Mouse (Mus musculus) liver, adult 2 months (tissue): ENCODE results near the gene Vps37b. TPM values are rescaled to one million over a fixed set of nuclear protein-coding genes. Genes with fewer than 3 reads are reported as not detected.

Experiments used
- DNase-seq: peaks from one replicate; pipeline ENCODE4 v3.0.0-alpha.2; 2011; ENCODE audit warnings: low read depth, low spot score; ENCODE audit errors: extremely low read depth
- H3K27ac ChIP-seq: fragments of 200-500 bp; replicated peaks from 2 replicates; pipeline ENCODE4 v1.5.1; 2012; ENCODE audit warnings: low read depth, mild to moderate bottlenecking, control low read depth, inconsistent platforms, low read length; ENCODE audit not compliant: insufficient read depth
- H3K27me3 ChIP-seq: fragments of 200-500 bp; 2 replicates; pipeline ENCODE4 v1.6.1; 2012; ENCODE audit warnings: mild to moderate bottlenecking, moderate library complexity, low read length, inconsistent platforms; ENCODE audit not compliant: control insufficient read depth, insufficient read depth
- H3K36me3 ChIP-seq: fragments of 200-500 bp; 2 replicates; pipeline ENCODE4 v1.6.1; 2012; ENCODE audit warnings: low read length, inconsistent platforms; ENCODE audit not compliant: control insufficient read depth, insufficient read depth
- H3K4me1 ChIP-seq: fragments of 200-500 bp; 2 replicates; pipeline ENCODE4 v1.6.1; 2011; ENCODE audit warnings: low read length; ENCODE audit not compliant: control insufficient read depth, insufficient read depth
- H3K4me3 ChIP-seq: fragments of 200-500 bp; 2 replicates; pipeline ENCODE4 v1.5.1; 2011; ENCODE audit warnings: low read depth, mild to moderate bottlenecking, control low read depth, low read length, moderate library complexity; ENCODE audit not compliant: insufficient read depth
- H3K79me2 ChIP-seq: fragments of 200-500 bp; 2 replicates; pipeline ENCODE4 v1.6.1; 2012; ENCODE audit warnings: inconsistent platforms, mild to moderate bottlenecking, low read length, moderate library complexity; ENCODE audit not compliant: control insufficient read depth, insufficient read depth
- H3K9ac ChIP-seq: fragments of 200-500 bp; 2 replicates; pipeline ENCODE4 v1.6.1; 2012; ENCODE audit warnings: low read depth, mild to moderate bottlenecking, control low read depth, inconsistent platforms, low read length
- CTCF ChIP-seq: fragments of 200-500 bp; IDR thresholded peaks from 2 replicates; pipeline ENCODE4 v1.5.1; 2011; ENCODE audit warnings: low read depth, low read length, control low read depth
- POLR2A ChIP-seq: fragments of 200-500 bp; IDR thresholded peaks from 2 replicates; pipeline ENCODE4 v1.6.1; 2011; ENCODE audit warnings: low read length, control low read depth; ENCODE audit not compliant: insufficient read depth; ENCODE audit errors: extremely low read depth
- WGBS: fragments of 180-500 bp; shearing (Covaris S2); methylation state at CpG from one replicate; pipeline ENCODE4 v1.1.7; 2018; 5-methylcytosine and 5-hydroxymethylcytosine counted together
- polyA plus RNA-seq: library from polyadenylated mRNA; depleted of rRNA; stranded (reverse); fragments of >200 nt; gene quantifications from 2 replicates; pipeline ENCODE4 v1.2.3, GENCODE M21; 2012
- total RNA-seq: library from RNA; depleted of rRNA; stranded (reverse); fragments of >200 nt; gene quantifications from 2 replicates; pipeline ENCODE4 v1.2.3, GENCODE M21; 2014

The Vps37b gene
- total and polyA plus RNA-seq, 2 experiments, result 4.4 to 31.4 TPM

DNA sequence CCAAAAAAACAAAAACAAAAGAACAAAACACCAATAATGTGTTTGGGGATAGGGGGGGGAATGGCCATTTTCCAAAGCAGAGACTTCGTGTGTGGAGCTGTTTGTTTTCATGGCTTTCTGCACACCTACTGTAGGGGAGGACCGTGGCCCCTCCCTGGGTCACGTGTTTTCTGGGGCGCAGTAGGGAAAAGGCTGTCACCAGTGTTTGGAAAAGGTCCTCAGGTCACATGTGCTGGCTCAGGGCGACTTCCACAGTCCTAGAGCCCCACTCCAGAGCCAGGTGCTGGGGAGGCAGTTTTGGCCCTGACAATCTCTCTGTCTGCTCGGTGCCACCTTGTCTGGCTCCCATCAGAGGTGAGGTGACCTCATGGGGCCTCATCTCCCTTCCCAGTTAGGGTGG is 36.7 kb downstream of the Vps37b start:
- Histone ChIP-seq H3K4me3 (no peak overlapping the region), H3K36me3 (no peaks in the 10 kb centered on the region), H3K79me2 (no peaks in the 10 kb centered on the region), H3K27me3 (no peaks in the 10 kb centered on the region), H3K27ac (no peak overlapping the region), H3K9ac (no peak overlapping the region), H3K4me1 (peaks cover 8% of the 10 kb centered on the region)
- 22% methylated on average over 6 of the region's 6 CpGs for WGBS
- peak; percentile 64 for DNase-seq
- TF ChIP-seq POLR2A, result no peak
- TF ChIP-seq CTCF, result no peak

DNA sequence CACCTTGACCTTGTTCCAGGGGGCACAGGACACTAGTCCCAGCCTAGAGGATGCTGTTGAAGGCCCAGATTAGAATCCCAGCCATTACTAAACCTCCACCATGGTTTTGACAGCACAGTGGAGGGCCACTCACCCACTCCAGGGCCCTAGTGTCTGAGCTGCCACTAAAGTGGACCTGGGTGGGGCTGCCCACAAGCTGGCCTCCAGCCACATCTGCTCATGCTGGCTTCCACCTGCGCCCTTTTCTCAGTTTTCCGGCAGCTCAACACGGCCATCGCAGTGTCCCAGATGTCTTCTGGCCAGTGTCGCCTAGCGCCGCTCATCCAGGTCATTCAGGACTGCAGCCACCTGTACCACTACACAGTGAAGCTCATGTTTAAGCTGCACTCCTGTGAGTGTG is 37.6 kb downstream of the Vps37b start:
- TF ChIP-seq POLR2A (no peak), CTCF (no peak)
- Histone ChIP-seq H3K36me3 (no peaks in the 10 kb centered on the region), H3K4me1 (peaks cover 8% of the 10 kb centered on the region), H3K79me2 (no peaks in the 10 kb centered on the region), H3K4me3 (no peak overlapping the region), H3K9ac (no peak overlapping the region), H3K27me3 (no peaks in the 10 kb centered on the region), H3K27ac (no peak overlapping the region)
- DNase-seq, result no peak
- WGBS, result 94% methylated on average over 7 of the region's 7 CpGs

DNA sequence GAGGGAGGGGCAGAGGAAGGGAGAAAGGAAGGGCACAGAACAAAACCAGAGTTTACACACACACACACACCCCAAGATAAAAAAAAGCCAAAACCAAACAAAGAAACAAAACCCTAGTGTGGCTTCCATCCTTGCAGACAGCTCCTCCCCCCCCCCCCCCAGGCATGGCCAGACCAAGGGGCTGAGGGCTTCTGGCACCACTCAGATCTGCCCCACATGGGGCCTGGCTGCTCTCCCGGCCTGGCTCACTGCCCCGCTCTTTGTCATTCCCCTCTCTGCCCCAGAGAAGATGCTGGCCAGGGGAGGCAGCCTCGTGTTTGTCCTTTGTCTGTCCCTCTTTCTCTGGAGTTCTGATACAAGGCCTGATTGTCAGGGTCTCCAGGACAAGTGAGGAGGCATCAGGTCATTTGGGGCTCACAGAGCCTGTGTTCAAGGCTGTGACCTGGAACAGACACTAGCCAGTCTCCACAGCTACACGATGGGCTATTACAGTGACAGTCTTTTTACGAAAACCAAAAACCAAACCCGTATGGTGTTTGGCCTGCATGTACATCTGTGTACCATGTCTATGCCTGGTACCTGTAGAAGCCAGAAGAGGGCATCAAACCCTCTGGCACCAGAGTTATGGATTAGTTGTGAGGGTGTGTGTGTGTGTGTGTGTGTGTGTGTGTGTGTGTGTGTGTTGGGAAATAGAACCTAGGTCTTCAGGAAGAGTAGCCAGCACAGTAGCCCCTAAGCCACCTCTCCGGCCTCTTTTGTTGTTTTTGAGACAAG is 38.6 kb downstream of the Vps37b start:
- Histone ChIP-seq H3K79me2 (no peaks in the 10 kb centered on the region), H3K9ac (no peak overlapping the region), H3K27me3 (no peaks in the 10 kb centered on the region), H3K4me3 (no peak overlapping the region), H3K4me1 (peaks cover 8% of the 10 kb centered on the region), H3K27ac (no peak overlapping the region), H3K36me3 (no peaks in the 10 kb centered on the region)
- no peak for DNase-seq
- TF ChIP-seq POLR2A, result no peak
- no peak for TF ChIP-seq CTCF
- 60% methylated on average over 7 of the region's 7 CpGs for WGBS

DNA sequence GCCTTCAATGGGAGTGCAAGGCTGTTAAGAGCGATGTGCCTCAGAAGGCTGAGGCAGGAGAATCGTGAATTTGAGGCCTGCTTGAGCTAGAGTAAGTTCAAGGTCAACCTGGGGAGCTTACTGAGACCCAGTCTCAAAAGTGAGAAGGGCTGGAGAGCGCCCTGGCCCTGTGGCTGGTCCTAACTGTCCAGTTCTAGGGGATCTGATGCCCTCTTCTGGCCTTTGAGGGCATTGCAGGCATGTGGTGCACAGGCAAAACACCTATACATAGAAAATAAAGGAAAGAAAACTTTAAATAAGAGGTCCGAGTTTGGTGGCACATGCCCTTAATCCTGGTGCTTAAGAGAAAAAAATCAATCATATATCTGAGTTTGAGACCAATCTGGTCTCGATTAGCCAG is 39.3 kb downstream of the Vps37b start:
- Histone ChIP-seq H3K4me3 (no peak overlapping the region), H3K9ac (no peak overlapping the region), H3K79me2 (no peaks in the 10 kb centered on the region), H3K27me3 (no peaks in the 10 kb centered on the region), H3K4me1 (peaks cover 8% of the 10 kb centered on the region), H3K36me3 (no peaks in the 10 kb centered on the region), H3K27ac (no peak overlapping the region)
- peak; percentile 62 for DNase-seq
- 42% methylated on average over 5 of the region's 5 CpGs for WGBS
- TF ChIP-seq CTCF (peak; percentile 91), POLR2A (no peak)

DNA sequence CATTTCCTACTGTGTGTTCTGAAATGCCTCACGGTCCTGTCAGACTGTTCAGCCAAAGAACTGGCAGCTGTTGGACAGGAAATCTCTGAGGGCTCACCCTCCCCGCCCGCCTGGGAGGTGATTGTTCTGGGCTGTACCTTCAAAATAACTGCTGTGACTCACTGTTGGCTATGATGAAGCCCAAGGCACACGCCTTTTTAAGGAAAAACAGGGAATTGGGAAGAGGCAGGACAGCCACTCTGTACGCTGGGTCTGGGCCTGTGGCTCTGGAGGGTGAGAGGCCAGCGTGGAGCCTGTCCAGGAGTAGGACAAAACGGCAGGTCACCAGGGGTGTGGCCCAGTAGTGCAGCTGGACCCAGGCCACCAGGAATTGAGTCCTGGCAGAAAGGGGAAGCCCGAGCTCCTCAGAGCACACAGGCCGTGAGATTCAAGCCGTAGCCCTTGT is 39.9 kb downstream of the Vps37b start:
- Histone ChIP-seq H3K9ac (no peak overlapping the region), H3K27ac (peak overlapping the region; percentile 33; the same call in 1 of the 2 replicates), H3K27me3 (no peaks in the 10 kb centered on the region), H3K79me2 (peaks cover 2% of the 10 kb centered on the region; the same call in 1 of the 2 replicates), H3K4me1 (peaks cover 8% of the 10 kb centered on the region), H3K36me3 (no peaks in the 10 kb centered on the region), H3K4me3 (no peak overlapping the region)
- DNase-seq, result peak; percentile 78
- 0 out of 2 replicates have a peak, but pooled peaks have one; percentile 1 for TF ChIP-seq CTCF
- no peak for TF ChIP-seq POLR2A
- 25% methylated on average over 10 of the region's 10 CpGs for WGBS

DNA sequence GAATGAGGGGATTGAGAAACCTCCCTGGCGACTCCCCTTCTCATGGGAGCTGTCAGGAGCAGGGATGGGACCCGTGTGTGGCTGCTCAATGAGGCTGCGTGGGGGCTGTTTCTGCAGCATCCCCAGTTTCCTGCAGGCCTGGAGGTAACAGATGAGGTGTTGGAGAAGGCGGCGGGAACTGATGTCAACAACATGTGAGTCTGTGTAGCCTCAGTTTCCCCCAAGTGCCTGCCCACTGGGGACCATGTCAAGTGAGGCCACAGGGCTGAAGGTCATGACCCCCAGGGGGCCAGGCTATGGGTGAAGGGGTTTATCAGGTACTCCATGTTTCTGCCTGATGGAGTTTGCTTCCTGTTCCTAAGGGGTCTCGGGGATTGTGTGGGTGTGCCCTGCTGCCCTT is 40.7 kb downstream of the Vps37b start:
- Histone ChIP-seq H3K4me3 (no peak overlapping the region), H3K27ac (no peak overlapping the region), H3K36me3 (no peaks in the 10 kb centered on the region), H3K79me2 (peaks cover 3% of the 10 kb centered on the region; the same call in 1 of the 2 replicates), H3K4me1 (peaks cover 8% of the 10 kb centered on the region), H3K9ac (no peak overlapping the region), H3K27me3 (no peaks in the 10 kb centered on the region)
- no peak for TF ChIP-seq POLR2A
- 96% methylated on average over 6 of the region's 6 CpGs for WGBS
- DNase-seq, result no peak
